Mouse (Mus musculus) bone marrow macrophage, adult 2 months (primary cell): Measurements from ENCODE around the gene Igsf21. TPM values are rescaled to one million over a fixed set of nuclear protein-coding genes. Genes with fewer than 3 reads are reported as not detected.

Experiments
- H3K27ac ChIP-seq: 2 replicates; pipeline ENCODE4 v1.5.1; 2012; ENCODE audit warnings: low read depth, low read length; ENCODE audit not compliant: insufficient read depth
- H3K4me1 ChIP-seq: 2 replicates; pipeline ENCODE4 v1.6.1; 2012; ENCODE audit warnings: low read length; ENCODE audit not compliant: control insufficient read depth, insufficient read depth
- H3K4me3 ChIP-seq: 2 replicates; pipeline ENCODE4 v1.5.1; 2012; ENCODE audit warnings: mild to moderate bottlenecking, low read length, moderate library complexity; ENCODE audit not compliant: insufficient read depth
- CTCF ChIP-seq: IDR thresholded peaks from 2 replicates; pipeline ENCODE4 v1.5.1; 2012; ENCODE audit warnings: low read depth, mild to moderate bottlenecking, low read length, moderate library complexity
- POLR2A ChIP-seq: IDR thresholded peaks from 2 replicates; pipeline ENCODE4 v1.6.1; 2012; ENCODE audit warnings: mild to moderate bottlenecking, low read depth, low read length, borderline replicate concordance
- polyA plus RNA-seq: library from polyadenylated mRNA; stranded (reverse); fragments of >200 nt; gene quantifications from 2 replicates; pipeline ENCODE4 v1.2.4, GENCODE M21; 2012; ENCODE audit not compliant: missing spikeins, insufficient read depth, insufficient read length

The Igsf21 gene
- polyA plus RNA-seq, 1 experiment = not detected

DNA sequence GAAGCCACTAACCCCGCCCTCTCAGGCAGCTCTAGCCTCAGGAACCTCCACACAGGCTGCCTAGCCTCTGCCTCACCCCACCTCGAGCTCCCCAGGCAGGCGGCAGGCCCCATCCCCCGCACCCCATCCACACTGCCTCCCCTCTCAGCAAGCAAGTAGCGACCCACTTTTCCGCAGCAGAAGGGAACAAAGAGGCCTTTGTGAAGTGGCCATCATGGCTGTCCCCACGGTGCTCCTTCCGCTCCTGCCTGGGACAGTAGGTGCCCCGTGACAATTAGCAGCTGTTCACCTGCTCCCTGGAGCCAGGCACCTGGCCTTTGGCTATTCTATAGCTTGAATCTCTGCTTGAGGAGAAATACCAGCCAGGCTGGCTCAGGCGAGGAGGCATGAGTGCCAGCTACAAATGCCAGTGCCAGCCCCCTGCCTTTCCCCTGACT is 9.3 kb downstream of the Igsf21 start:
- H3K27ac ChIP-seq = no peak overlapping the region
- TF ChIP-seq CTCF = no peak
- no peak for TF ChIP-seq POLR2A
- no peaks in the 10 kb centered on the region for H3K4me1 ChIP-seq
- H3K4me3 ChIP-seq = no peak overlapping the region

DNA sequence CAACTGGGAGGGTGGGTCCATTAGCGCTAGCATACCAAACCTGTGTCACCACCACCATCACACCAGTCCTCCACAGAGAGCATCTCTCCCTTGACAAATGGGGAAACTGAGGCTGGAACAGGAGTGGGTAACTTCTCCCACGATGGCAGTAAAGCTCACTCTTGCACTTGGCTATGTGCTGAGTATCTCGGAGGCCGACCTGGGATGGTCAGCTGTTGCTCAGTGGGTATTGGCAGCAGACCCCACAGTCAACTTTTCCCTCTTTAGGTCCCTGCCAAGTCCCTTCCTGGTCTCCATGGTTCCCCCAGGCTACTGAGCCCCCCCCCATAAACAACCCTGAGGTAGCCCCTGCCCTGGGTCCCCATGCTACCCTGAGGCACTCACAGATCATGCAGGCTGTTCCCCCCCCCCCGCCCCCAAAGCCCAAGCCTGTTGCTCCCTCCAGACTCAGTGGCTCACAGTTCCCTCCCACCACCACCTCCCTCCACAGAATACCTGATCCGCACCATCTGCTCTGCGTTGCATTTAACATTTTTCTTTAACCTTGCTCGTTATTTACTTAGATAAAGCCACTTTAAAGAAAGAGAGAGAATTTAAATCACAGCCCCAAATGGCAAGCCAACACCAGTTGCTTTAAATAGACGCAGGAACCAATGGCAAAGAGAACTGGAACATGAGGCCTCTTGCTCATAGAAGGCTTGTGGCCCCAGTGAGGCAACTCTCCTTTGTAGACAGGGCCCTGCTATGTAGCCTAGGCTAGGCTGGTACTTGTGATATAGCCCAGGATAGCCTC is 11.0 kb downstream of the Igsf21 start:
- Histone ChIP-seq H3K27ac (no peak overlapping the region), H3K4me3 (no peak overlapping the region), H3K4me1 (no peaks in the 10 kb centered on the region)
- TF ChIP-seq CTCF (no peak), POLR2A (no peak)

DNA sequence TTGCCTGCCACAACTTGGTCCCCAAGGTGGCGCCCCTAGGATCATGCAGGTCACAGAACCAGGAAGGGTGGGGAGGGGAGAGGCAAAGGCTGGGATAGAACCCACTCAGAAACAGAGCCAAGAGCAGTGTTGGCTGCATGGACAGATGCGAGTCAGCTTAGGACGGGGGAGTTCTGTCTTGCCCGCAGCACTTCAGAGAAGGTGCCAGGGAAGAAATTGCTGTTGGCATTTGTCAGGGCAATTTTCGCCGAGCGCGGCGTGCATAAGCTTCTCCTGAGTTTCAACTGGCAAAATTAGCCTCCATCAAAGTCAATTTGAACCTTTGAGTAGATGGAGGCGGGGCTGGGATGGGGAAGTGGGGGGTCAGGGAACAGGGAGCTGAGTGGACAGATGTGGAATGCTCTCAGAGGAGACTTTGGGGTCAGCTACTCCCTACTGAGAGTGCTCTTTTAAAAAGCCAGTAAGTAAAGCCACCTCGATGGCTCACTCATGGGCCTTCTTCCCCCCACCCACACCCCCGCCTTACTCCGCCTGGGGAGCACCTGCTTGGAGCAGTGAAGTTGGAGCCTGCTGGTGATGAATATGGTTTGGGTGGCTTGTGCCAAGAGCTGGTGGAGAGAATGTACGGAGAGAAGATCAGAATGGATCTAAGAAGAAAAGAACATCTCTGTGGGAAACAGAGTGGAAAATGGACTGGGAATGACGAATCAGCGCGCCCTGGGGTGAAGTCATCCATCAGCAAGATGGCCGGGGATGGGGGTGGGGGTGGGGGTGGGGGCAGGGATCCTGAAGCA is 12.0 kb downstream of the Igsf21 start:
- TF ChIP-seq POLR2A (no peak), CTCF (no peak)
- Histone ChIP-seq H3K4me1 (no peaks in the 10 kb centered on the region), H3K27ac (no peak overlapping the region), H3K4me3 (no peak overlapping the region)

DNA sequence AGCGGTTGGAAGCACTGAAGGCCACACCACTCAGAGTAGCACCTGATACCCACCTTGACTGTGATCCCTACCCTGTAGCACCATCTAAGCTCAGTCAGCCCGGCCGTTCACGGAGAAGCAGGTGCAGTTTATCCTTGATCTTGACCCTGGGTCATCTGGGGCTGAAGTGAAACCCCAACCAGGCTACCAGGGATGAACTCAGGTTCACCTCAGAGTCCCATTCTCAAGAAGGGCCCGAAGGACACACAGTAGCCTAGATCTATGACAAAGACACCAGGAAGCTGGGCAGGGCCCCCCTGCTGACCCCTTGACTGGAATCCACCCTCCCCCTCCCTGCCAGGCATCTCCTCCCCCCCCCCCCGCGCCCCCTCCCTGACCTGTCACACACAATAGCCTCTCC is 18.7 kb downstream of the Igsf21 start:
- TF ChIP-seq CTCF = no peak
- no peak for TF ChIP-seq POLR2A
- Histone ChIP-seq H3K4me1 (no peaks in the 10 kb centered on the region), H3K27ac (no peak overlapping the region), H3K4me3 (no peak overlapping the region)

DNA sequence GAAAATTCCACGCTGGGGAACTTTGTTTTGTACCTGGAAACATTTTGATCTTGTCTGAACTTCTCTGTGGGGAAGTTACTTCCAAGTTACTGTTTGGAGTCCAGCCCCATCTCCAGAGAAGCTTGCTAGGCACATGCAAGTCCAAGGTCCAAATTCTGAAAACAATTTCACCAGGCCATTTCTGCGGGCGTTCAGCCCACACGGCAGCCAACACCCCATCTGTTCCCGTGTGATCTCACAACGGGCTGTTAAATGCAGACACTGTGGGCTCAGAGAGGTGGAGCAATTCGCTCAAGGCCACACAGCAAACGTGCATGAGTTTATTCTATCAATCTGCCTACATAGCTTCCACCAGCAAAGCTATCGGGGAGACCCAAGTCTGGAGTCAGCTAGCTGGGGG is 21.4 kb downstream of the Igsf21 start:
- no peak overlapping the region for H3K4me3 ChIP-seq
- no peaks in the 10 kb centered on the region for H3K4me1 ChIP-seq
- TF ChIP-seq POLR2A (no peak), CTCF (no peak)
- H3K27ac ChIP-seq = no peak overlapping the region

DNA sequence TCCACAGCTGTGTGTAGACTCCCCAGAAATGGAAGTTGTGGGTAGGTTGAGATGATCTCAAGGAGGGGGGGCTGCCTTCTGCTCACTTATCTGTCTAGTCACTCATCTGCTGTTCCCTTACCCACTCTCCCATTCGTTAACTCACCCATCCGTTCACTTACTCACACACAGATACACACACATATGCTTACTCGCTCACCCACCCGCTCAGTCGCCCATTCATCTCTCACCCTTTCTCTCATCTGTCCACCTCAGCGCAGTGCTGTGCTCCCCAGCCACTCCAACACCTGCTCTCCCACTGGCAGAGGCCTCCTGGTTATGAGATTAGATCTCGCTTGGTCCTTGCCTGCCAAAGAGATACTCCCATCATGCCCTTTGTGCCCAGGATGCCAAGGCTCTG is 22.1 kb downstream of the Igsf21 start:
- TF ChIP-seq POLR2A (no peak), CTCF (no peak)
- Histone ChIP-seq H3K27ac (no peak overlapping the region), H3K4me1 (no peaks in the 10 kb centered on the region), H3K4me3 (no peak overlapping the region)

DNA sequence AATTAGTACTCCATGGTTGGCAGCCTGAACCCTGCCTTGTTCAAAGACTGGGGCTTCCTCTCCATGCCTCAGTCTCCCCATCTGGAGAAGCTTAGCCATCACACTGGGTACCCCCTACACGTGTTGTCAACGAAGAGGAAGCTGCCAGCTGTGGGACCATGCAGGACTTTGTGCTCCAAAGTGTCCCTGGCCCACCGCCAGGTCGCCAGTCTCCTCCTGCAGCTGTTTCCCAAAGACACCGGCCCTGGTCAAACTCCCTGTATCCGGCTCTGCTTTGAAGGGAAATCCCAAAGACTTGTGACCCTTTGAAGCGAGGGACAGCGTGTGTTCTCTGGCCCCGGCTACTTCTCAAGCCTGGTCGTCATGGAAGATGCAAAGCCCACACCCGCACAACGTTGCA is 23.5 kb downstream of the Igsf21 start:
- no peaks in the 10 kb centered on the region for H3K4me1 ChIP-seq
- no peak overlapping the region for H3K27ac ChIP-seq
- H3K4me3 ChIP-seq = no peak overlapping the region
- TF ChIP-seq POLR2A = no peak
- TF ChIP-seq CTCF = no peak

DNA sequence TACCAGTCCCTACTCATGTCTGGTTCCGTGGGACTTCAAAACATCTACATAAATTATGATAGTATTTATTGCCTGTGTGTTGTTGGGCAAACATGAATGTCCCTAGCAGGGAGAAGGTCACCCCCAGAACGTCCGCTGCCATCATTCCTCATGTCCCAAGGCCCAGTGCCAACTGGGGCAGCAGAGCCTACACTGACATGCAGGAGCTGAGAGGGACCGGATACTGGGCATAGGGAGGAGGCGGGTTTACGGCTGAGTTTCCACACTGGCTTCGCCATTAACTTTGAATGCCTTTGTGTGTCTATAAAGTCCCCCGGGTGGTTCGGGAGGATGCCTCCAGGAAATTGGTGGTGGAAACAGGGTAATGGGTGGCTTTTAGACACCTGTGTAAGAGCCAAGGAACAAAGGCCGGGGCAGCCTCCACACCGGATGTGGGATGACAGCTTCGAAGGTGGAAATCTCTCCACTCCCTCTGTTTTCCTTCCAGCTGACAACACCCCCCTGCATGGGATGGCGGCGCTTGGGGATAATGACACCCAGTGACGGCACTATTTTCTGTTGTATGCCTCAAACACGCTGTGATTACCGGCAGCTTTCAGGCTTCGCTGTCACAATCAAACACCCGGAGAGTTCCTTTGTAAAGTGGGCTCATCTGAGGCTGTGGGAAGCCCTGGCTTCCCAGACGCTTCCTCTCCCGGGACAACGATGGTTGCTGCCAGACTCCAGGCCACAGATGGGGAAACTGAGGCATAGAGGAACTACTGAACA is 26.1 kb downstream of the Igsf21 start:
- no peak for TF ChIP-seq CTCF
- no peak for TF ChIP-seq POLR2A
- Histone ChIP-seq H3K4me1 (no peaks in the 10 kb centered on the region), H3K27ac (no peak overlapping the region), H3K4me3 (no peak overlapping the region)

DNA sequence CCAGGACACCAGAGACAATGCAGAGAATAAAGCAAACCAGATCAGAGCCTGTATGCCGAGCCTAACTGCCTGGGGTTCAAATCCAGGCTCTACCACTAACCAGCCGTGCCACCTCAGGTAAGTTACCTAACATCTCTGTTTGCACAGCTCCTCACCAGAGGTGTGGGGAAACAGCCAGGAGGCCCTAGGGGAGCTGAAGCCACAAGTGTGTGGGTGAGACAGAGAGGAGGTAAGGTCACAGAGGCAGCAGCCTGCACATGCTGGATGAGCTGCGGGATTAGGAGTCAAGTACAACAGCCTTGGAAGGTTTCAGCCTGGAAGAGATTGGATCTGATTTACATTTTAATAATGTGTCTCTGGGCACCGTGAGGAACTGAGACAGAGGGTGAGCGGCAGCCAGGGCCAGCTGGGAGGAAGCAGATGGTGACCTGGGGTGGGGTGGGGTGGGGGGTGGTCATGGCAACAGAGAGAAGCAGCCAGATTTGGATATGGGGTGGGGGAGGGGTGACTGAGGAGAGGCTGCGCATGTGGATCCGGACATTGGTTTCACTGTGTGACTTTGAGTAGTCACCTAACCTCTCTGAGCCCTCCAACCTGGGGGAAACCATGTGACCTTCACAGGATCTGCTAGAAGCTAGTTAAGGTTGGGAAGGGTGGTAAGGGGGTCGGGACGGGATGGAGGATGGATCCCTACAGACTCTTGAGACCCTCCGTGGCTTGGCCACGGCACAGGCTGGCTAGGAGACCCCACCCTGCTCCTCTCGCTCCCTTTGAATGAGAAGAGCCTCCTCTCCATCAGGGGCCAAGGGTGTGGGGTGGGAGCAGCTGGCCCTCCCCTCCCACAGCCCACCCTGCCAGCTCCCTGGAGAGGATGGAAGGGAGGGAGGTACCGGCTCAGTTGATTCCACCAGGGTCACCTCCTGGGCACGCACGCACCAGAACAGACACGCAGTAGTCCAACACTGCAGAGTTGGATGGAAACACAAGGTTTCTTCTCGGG is 27.4 kb downstream of the Igsf21 start:
- no peak overlapping the region for H3K4me3 ChIP-seq
- TF ChIP-seq CTCF (no peak), POLR2A (no peak)
- H3K27ac ChIP-seq = no peak overlapping the region
- no peaks in the 10 kb centered on the region for H3K4me1 ChIP-seq
